Mouse (Mus musculus): Measurements from ENCODE around the gene Gtf2f2.

Gtf2f2 gene

GRCm38 (mm10) chr14:75923314-75924052 is 87.2 kb downstream of the Gtf2f2 start:
- intact Hi-C loops (cut with DNase I), result no loop called here

GRCm38 (mm10) chr14:75912665-75913064 is 98.0 kb downstream of the Gtf2f2 start:
- intact Hi-C loops (cut with DNase I), result no loop called here

- intact Hi-C loops (cut with DNase I), result no loop called here
Observed at GRCm38 (mm10) chr14:75911968-75912367, 98.7 kb downstream of the Gtf2f2 start.

GRCm38 (mm10) chr14:75906931-75907330 is 103.7 kb downstream of the Gtf2f2 start:
- intact Hi-C loops (cut with DNase I), result no loop called here

- intact Hi-C loops (cut with DNase I), result no loop called here
Observed at GRCm38 (mm10) chr14:75904972-75905371, 105.7 kb downstream of the Gtf2f2 start.

GRCm38 (mm10) chr14:75903131-75903530 is 107.5 kb downstream of the Gtf2f2 start:
- intact Hi-C loops (cut with DNase I), result no loop called here

GRCm38 (mm10) chr14:75902013-75902412 is 108.7 kb downstream of the Gtf2f2 start:
- intact Hi-C loops (cut with DNase I), result no loop called here

- intact Hi-C loops (cut with DNase I), result no loop called here
Observed at GRCm38 (mm10) chr14:75900793-75901499, 109.7 kb downstream of the Gtf2f2 start.

GRCm38 (mm10) chr14:75899566-75899965 is 111.1 kb downstream of the Gtf2f2 start:
- intact Hi-C loops (cut with DNase I), result loop anchor here (2.0 kb wide), 1 partner anchor 179 kb away; no protein-coding TSS in a partner anchor

- intact Hi-C loops (cut with DNase I), result no loop called here
Observed at GRCm38 (mm10) chr14:75892118-75892517, 118.5 kb downstream of the Gtf2f2 start.

GRCm38 (mm10) chr14:75883873-75884272 is 126.8 kb downstream of the Gtf2f2 start:
- intact Hi-C loops (cut with DNase I), result no loop called here

GRCm38 (mm10) chr14:75883330-75883729 is 127.3 kb downstream of the Gtf2f2 start:
- intact Hi-C loops (cut with DNase I), result no loop called here

- intact Hi-C loops (cut with DNase I), result no loop called here
Observed at GRCm38 (mm10) chr14:75881856-75882255, 128.8 kb downstream of the Gtf2f2 start.

GRCm38 (mm10) chr14:75878980-75879379 is 131.7 kb downstream of the Gtf2f2 start:
- intact Hi-C loops (cut with DNase I), result no loop called here

- intact Hi-C loops (cut with DNase I), result no loop called here
Observed at GRCm38 (mm10) chr14:75877297-75877696, 133.4 kb downstream of the Gtf2f2 start.

GRCm38 (mm10) chr14:75876320-75877043 is 134.2 kb downstream of the Gtf2f2 start:
- intact Hi-C loops (cut with DNase I), result loop anchor here (1.0 kb wide), 1 partner anchor 202 kb away; no protein-coding TSS in a partner anchor

GRCm38 (mm10) chr14:75873612-75874011 is 137.1 kb downstream of the Gtf2f2 start:
- intact Hi-C loops (cut with DNase I), result no loop called here

GRCm38 (mm10) chr14:75871750-75872149 is 138.9 kb downstream of the Gtf2f2 start:
- intact Hi-C loops (cut with DNase I), result no loop called here

GRCm38 (mm10) chr14:75871111-75871510 is 139.6 kb downstream of the Gtf2f2 start:
- intact Hi-C loops (cut with DNase I), result no loop called here

- intact Hi-C loops (cut with DNase I), result no loop called here
Observed at GRCm38 (mm10) chr14:75870631-75871030, 140.0 kb downstream of the Gtf2f2 start.

- intact Hi-C loops (cut with DNase I), result no loop called here
Observed at GRCm38 (mm10) chr14:75869769-75870363, 140.8 kb downstream of the Gtf2f2 start.
